Mouse (Mus musculus): Measurements from ENCODE around the gene Lrfn3. TPM values are rescaled to one million over a fixed set of nuclear protein-coding genes. Genes with fewer than 3 reads are reported as not detected.

The Lrfn3 gene
- polyA plus RNA-seq (2016; fragmentation: Nextera tagmentation; extraction: Ambion mirVana): 1.9 and 2.1 TPM in 2 replicates

DNA sequence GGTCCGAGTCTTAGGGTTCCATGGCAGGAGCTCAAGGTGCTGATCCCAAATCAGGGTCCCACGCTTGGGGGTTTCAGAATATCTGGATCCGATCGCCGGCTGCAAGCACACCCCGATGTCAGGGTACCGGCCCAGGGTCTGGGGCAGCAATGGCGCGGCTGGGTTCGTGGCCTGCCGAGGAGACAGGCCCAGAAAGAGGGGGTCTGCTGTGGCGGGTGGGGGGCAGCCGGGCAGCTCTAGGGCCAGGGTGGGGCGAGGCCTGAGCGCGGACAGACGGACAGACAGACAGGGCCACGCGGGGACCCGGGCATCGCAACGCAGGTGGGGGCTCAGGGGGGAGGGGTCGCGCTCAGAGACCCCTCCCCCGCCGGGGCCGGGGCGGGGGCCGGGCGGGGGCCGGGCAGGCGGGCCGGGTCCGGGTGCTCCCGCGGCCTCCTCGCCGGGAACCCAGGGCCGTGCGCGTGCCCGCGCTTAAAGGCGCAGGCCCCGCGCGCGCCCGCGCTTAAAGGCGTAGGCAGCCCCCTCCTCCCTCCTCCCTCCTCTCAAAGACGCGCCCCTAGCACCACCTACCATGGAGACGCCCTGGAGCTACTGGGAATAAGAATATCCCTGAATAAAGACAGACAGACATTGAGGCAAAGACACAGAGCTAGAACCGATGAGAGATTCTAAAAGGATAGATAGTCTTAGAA lies at the start of gene Lrfn3:
Gene Lrfn3 (minus strand): TSS at position 121 of the 692 bp plus-strand sequence.
- H3K9ac ChIP-seq: peak within 1 kb of the TSS; percentile 59
- peak within 1 kb of the TSS; percentile 63 for H3K4me2 ChIP-seq
- H3K4me1 ChIP-seq: 0 out of 2 replicates have a peak, but pooled peaks cover 9% of the 10 kb centered on the region
- WGBS (ENCODE audit: insufficient replicate concordance): 3% methylated on average over 50 of the region's 55 CpGs
- H3K27me3 ChIP-seq (replicated peaks): peaks cover 78% of the 10 kb centered on the region
- ATAC-seq: no peak
- no peaks in the 10 kb centered on the region for H3K9me3 ChIP-seq (replicated peaks)
- no peak within 1 kb of the TSS for H3K27ac ChIP-seq
- H3K36me3 ChIP-seq: no peaks in the 10 kb centered on the region; the same call in 1 of the 2 replicates
- H3K4me3 ChIP-seq: peak within 1 kb of the TSS; percentile 55

DNA sequence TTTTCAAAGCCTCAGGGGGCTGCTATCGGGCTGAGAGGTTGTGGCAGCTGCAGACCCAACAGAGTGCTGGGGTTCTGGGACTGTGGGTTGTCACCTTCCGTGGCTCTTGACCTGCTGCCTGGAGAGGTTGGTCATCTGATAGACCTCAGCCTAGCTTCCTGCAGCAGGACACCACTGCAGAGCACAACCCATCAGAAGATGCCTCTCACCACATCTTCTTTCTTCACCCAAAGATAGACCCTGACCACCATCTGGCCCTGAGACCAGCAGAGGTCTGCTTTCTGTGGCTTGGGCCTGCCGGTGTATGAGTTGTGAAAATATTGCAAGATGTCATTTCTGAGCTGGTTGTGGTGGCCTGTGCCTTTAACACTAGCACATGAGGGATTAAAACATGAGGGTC lies 48.5 kb upstream of the Lrfn3 start:
- Histone ChIP-seq H3K36me3 (no peaks in the 10 kb centered on the region), H3K4me1 (no peaks in the 10 kb centered on the region; the same call in 1 of the 2 replicates), H3K4me3 (no peak overlapping the region), H3K4me2 (no peak overlapping the region), H3K27ac (no peak overlapping the region), H3K9me3 (replicated peaks) (no peaks in the 10 kb centered on the region), H3K9ac (no peak overlapping the region), H3K27me3 (replicated peaks) (no peaks in the 10 kb centered on the region)
- no peak for ATAC-seq
- 46% methylated on average over 3 of the region's 3 CpGs for WGBS (ENCODE audit: insufficient replicate concordance)

DNA sequence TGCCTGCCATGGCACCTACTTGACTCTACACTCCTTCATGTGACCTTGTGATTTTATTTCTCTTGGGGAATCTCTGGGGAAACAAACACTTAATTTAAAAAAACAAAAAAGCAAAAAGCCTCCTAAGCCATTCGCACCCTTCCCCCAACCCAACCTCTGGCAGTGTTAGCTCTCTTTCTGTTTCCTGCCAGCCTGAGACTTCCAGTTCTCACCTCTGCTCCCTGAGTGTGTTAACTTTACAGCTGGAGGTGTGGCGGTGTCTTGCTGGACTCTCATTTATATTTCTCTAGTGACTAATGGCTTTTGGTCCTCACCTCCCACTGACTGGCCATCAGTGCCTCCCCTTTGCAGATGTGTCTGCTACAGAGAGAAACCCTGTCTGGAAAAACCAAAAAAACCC lies 47.2 kb upstream of the Lrfn3 start:
- 61% methylated on average over 2 of the region's 2 CpGs for WGBS (ENCODE audit: insufficient replicate concordance)
- no peaks in the 10 kb centered on the region for H3K27me3 ChIP-seq (replicated peaks)
- no peaks in the 10 kb centered on the region for H3K36me3 ChIP-seq
- H3K4me1 ChIP-seq: no peaks in the 10 kb centered on the region; the same call in 1 of the 2 replicates
- H3K4me3 ChIP-seq: no peak overlapping the region
- H3K4me2 ChIP-seq: no peak overlapping the region
- no peak for ATAC-seq
- no peak overlapping the region for H3K9ac ChIP-seq
- no peak overlapping the region for H3K27ac ChIP-seq
- no peaks in the 10 kb centered on the region for H3K9me3 ChIP-seq (replicated peaks)

DNA sequence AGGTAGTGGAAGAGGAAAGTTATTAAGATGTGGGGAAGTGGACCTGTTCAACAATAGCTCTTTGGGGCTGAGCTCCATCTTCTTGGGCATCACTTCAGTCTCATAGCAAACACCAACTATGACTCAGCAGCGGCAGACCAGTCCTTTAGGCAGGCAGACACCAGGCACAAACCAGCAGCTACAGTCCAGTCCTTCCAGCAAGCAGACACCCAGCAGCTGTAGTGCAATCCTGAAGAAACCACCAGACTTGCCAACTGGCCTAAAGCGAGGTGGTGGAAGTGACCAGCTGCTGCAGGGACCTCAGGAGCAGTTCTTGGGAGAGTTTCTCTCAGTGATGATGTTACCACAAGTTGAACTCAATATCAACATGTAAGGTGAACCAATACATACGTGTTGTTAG lies 46.1 kb upstream of the Lrfn3 start:
- H3K36me3 ChIP-seq: no peaks in the 10 kb centered on the region
- H3K4me2 ChIP-seq: no peak overlapping the region
- no peak overlapping the region for H3K9ac ChIP-seq
- no peaks in the 10 kb centered on the region for H3K9me3 ChIP-seq (replicated peaks)
- no peaks in the 10 kb centered on the region for H3K4me1 ChIP-seq
- H3K27me3 ChIP-seq (replicated peaks): no peaks in the 10 kb centered on the region
- no peak overlapping the region for H3K27ac ChIP-seq
- 56% methylated on average over 3 of the region's 3 CpGs for WGBS (ENCODE audit: insufficient replicate concordance)
- no peak for ATAC-seq
- no peak overlapping the region for H3K4me3 ChIP-seq

DNA sequence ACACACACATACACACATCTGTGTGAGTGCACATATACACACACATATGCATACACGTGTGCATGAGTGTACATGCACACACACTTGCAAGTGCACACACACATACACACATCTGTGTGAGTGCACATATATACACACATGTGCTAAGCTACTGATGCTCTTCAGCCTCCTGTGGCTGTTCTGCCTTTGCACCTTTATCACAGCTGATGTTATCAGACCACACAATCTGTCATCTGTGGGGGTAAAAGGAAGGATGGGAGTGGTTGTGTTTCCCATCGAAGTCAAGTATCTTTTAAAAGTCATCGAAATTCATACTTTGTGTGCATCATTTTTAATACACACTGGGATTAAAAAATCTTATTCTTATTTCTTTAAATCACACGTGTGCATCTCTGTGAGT lies 39.8 kb upstream of the Lrfn3 start:
- Histone ChIP-seq H3K4me1 (no peaks in the 10 kb centered on the region), H3K27ac (no peak overlapping the region), H3K36me3 (no peaks in the 10 kb centered on the region), H3K4me2 (no peak overlapping the region), H3K27me3 (replicated peaks) (no peaks in the 10 kb centered on the region), H3K9me3 (replicated peaks) (no peaks in the 10 kb centered on the region), H3K4me3 (no peak overlapping the region), H3K9ac (no peak overlapping the region)
- 56% methylated on average over 4 of the region's 4 CpGs for WGBS (ENCODE audit: insufficient replicate concordance)
- ATAC-seq: no peak

GRCm38 (mm10) chr7:30399671-30400070 lies 37.1 kb upstream of the Lrfn3 start:
- Histone ChIP-seq H3K27me3 (replicated peaks) (no peaks in the 10 kb centered on the region), H3K4me1 (no peaks in the 10 kb centered on the region), H3K9me3 (replicated peaks) (no peaks in the 10 kb centered on the region), H3K27ac (no peak overlapping the region), H3K4me3 (no peak overlapping the region), H3K9ac (no peak overlapping the region), H3K4me2 (no peak overlapping the region), H3K36me3 (no peaks in the 10 kb centered on the region)
- no peak for ATAC-seq
- WGBS (ENCODE audit: insufficient replicate concordance): 58% methylated on average over 7 of the region's 7 CpGs

- no peaks in the 10 kb centered on the region for H3K27me3 ChIP-seq (replicated peaks)
- H3K4me1 ChIP-seq: no peaks in the 10 kb centered on the region
- WGBS (ENCODE audit: insufficient replicate concordance): 38% methylated on average over 2 of the region's 2 CpGs
- no peak overlapping the region for H3K9ac ChIP-seq
- no peak overlapping the region for H3K4me2 ChIP-seq
- no peak overlapping the region for H3K27ac ChIP-seq
- H3K4me3 ChIP-seq: no peak overlapping the region
- no peak for ATAC-seq
- no peaks in the 10 kb centered on the region for H3K9me3 ChIP-seq (replicated peaks)
- H3K36me3 ChIP-seq: no peaks in the 10 kb centered on the region
Measured at GRCm38 (mm10) chr7:30394871-30395270, 32.3 kb upstream of the Lrfn3 start.

- H3K4me1 ChIP-seq: no peaks in the 10 kb centered on the region
- H3K9ac ChIP-seq: no peak overlapping the region
- no peaks in the 10 kb centered on the region for H3K9me3 ChIP-seq (replicated peaks)
- no peak overlapping the region for H3K4me3 ChIP-seq
- H3K27me3 ChIP-seq (replicated peaks): no peaks in the 10 kb centered on the region
- 16% methylated on average over 10 of the region's 11 CpGs for WGBS (ENCODE audit: insufficient replicate concordance)
- 0 out of 2 replicates have a peak overlapping the region, but pooled peaks have one; percentile 2 for H3K4me2 ChIP-seq
- no peaks in the 10 kb centered on the region for H3K36me3 ChIP-seq
- peak overlapping the region; percentile 63 for H3K27ac ChIP-seq
- ATAC-seq: peak; percentile 58
Measured at GRCm38 (mm10) chr7:30394379-30394778, 31.8 kb upstream of the Lrfn3 start.

- H3K9ac ChIP-seq: no peak overlapping the region
- no peak overlapping the region for H3K4me3 ChIP-seq
- peak overlapping the region; percentile 63 for H3K27ac ChIP-seq
- ATAC-seq: no peak
- 77% methylated on average over 4 of the region's 4 CpGs for whole genome bisulfite sequencing (ENCODE audit: insufficient replicate concordance)
- H3K36me3 ChIP-seq: no peaks in the 10 kb centered on the region
- H3K4me1 ChIP-seq: no peaks in the 10 kb centered on the region
- H3K9me3 ChIP-seq (replicated peaks): no peaks in the 10 kb centered on the region
- H3K4me2 ChIP-seq: no peak overlapping the region
- no peaks in the 10 kb centered on the region for H3K27me3 ChIP-seq (replicated peaks)
Measured at GRCm38 (mm10) chr7:30393631-30394030, 31.1 kb upstream of the Lrfn3 start.

GRCm38 (mm10) chr7:30392746-30393520 lies 30.4 kb upstream of the Lrfn3 start:
- 58% methylated on average over 4 of the region's 4 CpGs for WGBS (ENCODE audit: insufficient replicate concordance)
- H3K4me2 ChIP-seq: no peak overlapping the region
- no peak for ATAC-seq
- no peaks in the 10 kb centered on the region for H3K9me3 ChIP-seq (replicated peaks)
- peak overlapping the region; percentile 63; the same call in 1 of the 2 replicates for H3K27ac ChIP-seq
- no peaks in the 10 kb centered on the region for H3K36me3 ChIP-seq
- no peaks in the 10 kb centered on the region for H3K27me3 ChIP-seq (replicated peaks)
- H3K9ac ChIP-seq: no peak overlapping the region
- no peak overlapping the region for H3K4me3 ChIP-seq
- H3K4me1 ChIP-seq: no peaks in the 10 kb centered on the region

GRCm38 (mm10) chr7:30384106-30384505 lies 21.5 kb upstream of the Lrfn3 start:
- Histone ChIP-seq H3K4me3 (no peak overlapping the region), H3K9me3 (replicated peaks) (no peaks in the 10 kb centered on the region), H3K4me2 (no peak overlapping the region), H3K27ac (no peak overlapping the region), H3K9ac (no peak overlapping the region), H3K27me3 (replicated peaks) (no peaks in the 10 kb centered on the region), H3K4me1 (no peaks in the 10 kb centered on the region), H3K36me3 (no peaks in the 10 kb centered on the region)
- WGBS (ENCODE audit: insufficient replicate concordance): 70% methylated on average over 9 of the region's 9 CpGs
- no peak for ATAC-seq

DNA sequence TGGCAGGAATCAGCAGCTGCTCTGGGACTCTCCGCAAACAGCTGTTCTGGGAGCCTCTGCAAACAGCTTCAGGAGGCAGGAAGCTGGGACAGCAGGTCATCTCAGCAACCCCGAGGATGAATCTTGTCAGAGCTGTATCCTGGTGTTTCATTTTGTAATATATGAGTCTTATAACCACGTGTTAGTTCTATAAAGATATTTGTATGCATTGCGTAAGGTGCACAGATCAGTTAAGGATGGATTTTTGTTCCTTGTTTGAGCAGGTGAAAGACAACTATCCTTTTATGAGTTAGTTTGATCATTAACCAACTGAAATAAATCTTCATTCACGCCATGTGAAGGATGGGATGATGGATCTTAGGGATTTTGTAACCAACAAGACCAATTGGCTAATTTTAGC lies 17.5 kb upstream of the Lrfn3 start:
- ATAC-seq: no peak
- H3K27ac ChIP-seq: no peak overlapping the region
- H3K4me1 ChIP-seq: no peaks in the 10 kb centered on the region
- H3K9ac ChIP-seq: no peak overlapping the region
- no peaks in the 10 kb centered on the region for H3K9me3 ChIP-seq (replicated peaks)
- no peaks in the 10 kb centered on the region for H3K36me3 ChIP-seq
- H3K4me2 ChIP-seq: no peak overlapping the region
- no peak overlapping the region for H3K4me3 ChIP-seq
- H3K27me3 ChIP-seq (replicated peaks): no peaks in the 10 kb centered on the region
- WGBS (ENCODE audit: insufficient replicate concordance): 45% methylated on average over 5 of the region's 5 CpGs
